In genomic region chr7:120754671-120755070, GRCm38 (mm10) we compare ENCODE assay signal across 8 mouse cellular contexts. TPM values are rescaled to one million over a fixed set of nuclear protein-coding genes. Genes with fewer than 3 reads are reported as not detected.
DNase-seq lines count a peak whose midpoint lies in the region; ATAC-seq lines count a peak whose summit lies in the region.

No protein-coding gene starts in this region.

- no peak overlapping the region for H3K4me2 ChIP-seq in heart, embryonic 12.5 days
- no peak overlapping the region for H3K4me2 ChIP-seq in kidney, embryonic 14.5 days (replicated peaks; ENCODE audit: low read depth, low read length)

- no peak overlapping the region for H3K27ac ChIP-seq in heart, embryonic 12.5 days (ENCODE audit: poor library complexity, severe bottlenecking)
- H3K27ac ChIP-seq in kidney, embryonic 14.5 days (ENCODE audit: low read depth, low read length) = no peak overlapping the region

- H3K9me3 ChIP-seq in heart, embryonic 12.5 days (replicated peaks) = no peaks in the 10 kb centered on the region
- H3K9me3 ChIP-seq in kidney, embryonic 14.5 days (ENCODE audit: control insufficient read depth, low read length) = no peaks in the 10 kb centered on the region

- no peak overlapping the region for H3K4me3 ChIP-seq in heart, embryonic 12.5 days
- no peak overlapping the region for H3K4me3 ChIP-seq in kidney, embryonic 14.5 days (ENCODE audit: low read length)

- 5% methylated on average over 5 of the region's 5 CpGs for WGBS in heart, embryonic 12.5 days
- 9% methylated on average over 5 of the region's 5 CpGs for WGBS in kidney, embryonic 14.5 days

- DNase-seq in heart, adult 18-20 months = peak; percentile 80 to 91
- peak; percentile 90 for DNase-seq in embryo, embryonic 11 days
- peak; percentile 69 to 75 for DNase-seq in gastrocnemius, postnatal 4 days (ENCODE audit: low spot score in 2 of 2)
- peak; percentile 83 for DNase-seq in liver
- DNase-seq in spleen, postnatal 4 days (ENCODE audit: low spot score in 2 of 2) = peak; percentile 63 to 90

- no peak for ATAC-seq in heart, embryonic 12.5 days (ENCODE audit: insufficient number of reproducible peaks, low FRiP score)
- ATAC-seq in kidney, embryonic 14.5 days (ENCODE audit: low FRiP score, low TSS enrichment) = 0 out of 2 replicates have a peak, but pooled peaks have one; percentile 85
- ATAC-seq in monocyte, adult 5-6 weeks (replicated peaks; ENCODE audit: insufficient number of reproducible peaks, low FRiP score, low TSS enrichment, poor library complexity, severe bottlenecking) = peak; percentile 79

- no peaks in the 10 kb centered on the region for H3K4me1 ChIP-seq in heart, embryonic 12.5 days (replicated peaks)
- H3K4me1 ChIP-seq in kidney, embryonic 14.5 days (ENCODE audit: control insufficient read depth, insufficient read depth, low read length) = no peaks in the 10 kb centered on the region

- H3K27me3 ChIP-seq in heart, embryonic 12.5 days (replicated peaks) = no peaks in the 10 kb centered on the region
- no peaks in the 10 kb centered on the region for H3K27me3 ChIP-seq in kidney, embryonic 14.5 days (ENCODE audit: control insufficient read depth, insufficient read depth, low read length)

- no peaks in the 10 kb centered on the region for H3K36me3 ChIP-seq in heart, embryonic 12.5 days
- no peaks in the 10 kb centered on the region for H3K36me3 ChIP-seq in kidney, embryonic 14.5 days (ENCODE audit: control insufficient read depth, insufficient read depth, low read length)

- no peak overlapping the region for H3K9ac ChIP-seq in heart, embryonic 12.5 days
- H3K9ac ChIP-seq in kidney, embryonic 14.5 days (ENCODE audit: low read depth, low read length) = no peak overlapping the region

RNA-seq across cellular contexts. Expression of gene Vwa3a, which starts 15.6 kb away (rescaled TPM):
- 1 to 10 TPM; 1.9 to 2.2 TPM for total RNA-seq in heart, adult 18-20 months (2021)
- polyA plus RNA-seq in heart, embryonic 12.5 days (2016; fragmentation: Nextera tagmentation; extraction: Ambion mirVana) = 0.98 and 1.3 TPM in 2 replicates
- under 1 TPM; 0.67 to 0.74 TPM for total RNA-seq in gastrocnemius, postnatal 4 days (2021)
- 0.06 and 0.28 TPM in 2 replicates for polyA plus RNA-seq in kidney, embryonic 14.5 days (2014; fragmentation: Nextera tagmentation; extraction: Ambion mirVana)
- not detected in 3 replicates for total RNA-seq in monocyte, adult 5-6 weeks (2017)

RNA-seq across cellular contexts. Expression of gene Gm5737, which starts 57.5 kb away (rescaled TPM):
- under 1 TPM; 0.20 to 0.31 TPM for total RNA-seq in heart, adult 18-20 months (2021)
- not detected in 2 replicates for polyA plus RNA-seq in heart, embryonic 12.5 days (2016; fragmentation: Nextera tagmentation; extraction: Ambion mirVana)
- under 1 TPM in 1 of 2 experiments, not detected in 1; 0.54 TPM for total RNA-seq in gastrocnemius, postnatal 4 days (2021)
- not detected in 2 replicates for polyA plus RNA-seq in kidney, embryonic 14.5 days (2014; fragmentation: Nextera tagmentation; extraction: Ambion mirVana)
- not detected in 3 replicates for total RNA-seq in monocyte, adult 5-6 weeks (2017)
